Mouse (Mus musculus) limb, embryonic 14.5 days (tissue): ENCODE measurements around the gene Khdrbs1. TPM values are rescaled to one million over a fixed set of nuclear protein-coding genes. Genes with fewer than 3 reads are reported as not detected.

Experiments used
- ATAC-seq: fragments of 200-750 bp; cut with Nextera tagmentation; 2 replicates; pipeline ENCODE4 v1.8.0; 2017; ENCODE audit warnings: low read depth, moderate number of reproducible peaks, moderate TSS enrichment; ENCODE audit not compliant: low FRiP score
- DNase-seq: peaks from one replicate; pipeline ENCODE4 v3.0.0-alpha.2; 2015; ENCODE audit warnings: low spot score
- H3K27ac ChIP-seq: fragments of 300-500 bp; sonication (generic); replicated peaks from 2 replicates; pipeline ENCODE4 v1.5.1; 2014; ENCODE audit warnings: low read depth, mild to moderate bottlenecking, low read length, moderate library complexity, mixed read lengths
- H3K27me3 ChIP-seq: fragments of 300-500 bp; sonication (generic); 2 replicates; pipeline ENCODE4 v1.6.1; 2014; ENCODE audit warnings: low read length, mixed read lengths; ENCODE audit not compliant: control insufficient read depth, insufficient read depth
- H3K36me3 ChIP-seq: fragments of 300-500 bp; sonication (generic); 2 replicates; pipeline ENCODE4 v1.6.1; 2014; ENCODE audit warnings: mild to moderate bottlenecking, low read length, moderate library complexity, mixed read lengths; ENCODE audit not compliant: control insufficient read depth, insufficient read depth
- H3K4me1 ChIP-seq: fragments of 300-500 bp; sonication (generic); 2 replicates; pipeline ENCODE4 v1.6.1; 2014; ENCODE audit warnings: antibody characterized with exemption, low read length, mixed read lengths; ENCODE audit not compliant: control insufficient read depth, insufficient read depth
- H3K4me2 ChIP-seq: fragments of 300-500 bp; sonication (generic); replicated peaks from 2 replicates; pipeline ENCODE4 v1.6.1; 2014; ENCODE audit warnings: low read depth, mild to moderate bottlenecking, low read length, moderate library complexity; ENCODE audit not compliant: severe bottlenecking
- H3K4me3 ChIP-seq: fragments of 300-500 bp; sonication (generic); replicated peaks from 2 replicates; pipeline ENCODE4 v1.5.1; 2014; ENCODE audit warnings: low read length
- H3K9ac ChIP-seq: fragments of 300-500 bp; sonication (generic); 2 replicates; pipeline ENCODE4 v1.6.1; 2014; ENCODE audit warnings: mild to moderate bottlenecking, low read depth, low read length, moderate library complexity; ENCODE audit not compliant: severe bottlenecking
- H3K9me3 ChIP-seq: fragments of 300-500 bp; sonication (generic); 2 replicates; pipeline ENCODE4 v1.6.1; 2016; ENCODE audit warnings: low read length; ENCODE audit not compliant: control insufficient read depth
- POLR2A ChIP-seq: fragments of 200-500 bp; IDR thresholded peaks from 2 replicates; pipeline ENCODE4 v1.8.0; 2012; ENCODE audit warnings: inconsistent platforms, mild to moderate bottlenecking, moderate library complexity, borderline replicate concordance; ENCODE audit not compliant: insufficient read depth, insufficient read length; ENCODE audit errors: extremely low read depth
- WGBS: fragments of 180-500 bp; shearing (Covaris S2); extraction: QIAGEN DNeasy Blood & Tissue Kit; methylation state at CpG from one replicate; pipeline ENCODE4 v1.1.7; 2014; 5-methylcytosine and 5-hydroxymethylcytosine counted together
- polyA plus RNA-seq, 2 experiments: library from polyadenylated mRNA; depleted of rRNA in 1 of 2; stranded (reverse) in 1 of 2; unstranded in 1 of 2; fragments of >200 nt; fragmentation: Nextera tagmentation in 1 of 2; extraction: Ambion mirVana in 1 of 2; gene quantifications; 2 replicates each; pipeline versions ENCODE4 v1.2.1 to v1.2.3; 2012 to 2014

Gene Khdrbs1
- 96.6 and 97.6 TPM in 2 replicates for polyA plus RNA-seq (2012; rRNA removed)
- polyA plus RNA-seq (2014; fragmentation: Nextera tagmentation; extraction: Ambion mirVana), result 107 and 122 TPM in 2 replicates

DNA sequence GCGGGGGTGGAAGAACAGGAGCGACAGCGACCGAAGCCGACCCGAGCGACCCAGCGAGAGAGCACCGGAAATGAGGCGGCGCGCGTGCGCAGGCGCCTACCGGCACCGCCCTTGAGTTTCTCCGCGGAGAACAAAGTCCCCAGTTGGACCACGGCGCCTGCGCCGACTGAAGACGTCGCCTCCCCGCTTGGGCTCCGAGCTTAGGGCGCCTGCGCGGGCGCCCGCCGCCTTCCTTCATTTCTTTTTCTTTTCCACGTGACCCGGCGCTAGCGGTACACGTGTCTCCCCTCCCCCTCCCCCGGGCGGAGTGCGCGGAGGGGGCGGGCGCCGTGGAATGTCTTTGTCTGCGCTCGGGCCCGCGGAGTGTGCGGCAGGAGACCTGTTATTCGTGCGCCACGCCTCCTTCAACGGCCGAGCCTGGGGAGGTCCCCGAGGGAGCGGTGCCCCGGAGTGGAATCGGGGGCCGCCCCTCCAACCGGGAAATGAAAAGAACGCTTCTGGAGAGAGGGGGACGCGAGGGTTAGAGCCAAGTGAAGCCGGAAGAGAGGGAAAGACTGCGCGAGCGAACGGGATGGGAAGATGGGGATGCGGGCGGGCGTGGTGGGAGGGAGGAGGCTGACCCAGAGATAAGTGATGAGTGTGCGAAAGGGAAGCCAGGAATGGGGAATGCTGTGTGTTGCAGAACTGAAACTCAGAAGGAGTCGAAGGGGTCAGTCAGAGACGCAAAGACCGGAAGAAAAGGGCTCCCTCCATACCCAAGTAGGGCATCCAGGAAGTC, at the start of gene Khdrbs1:
Gene Khdrbs1 (minus strand): TSS at position 72 of the 778 bp plus-strand sequence.
- TF ChIP-seq POLR2A, result peak; percentile 76; the same call in 1 of the 2 replicates
- Histone ChIP-seq H3K4me1 (peaks cover 17% of the 10 kb centered on the region), H3K4me2 (peak within 1 kb of the TSS; percentile 71), H3K27ac (peak within 1 kb of the TSS; percentile 99), H3K36me3 (peaks cover 6% of the 10 kb centered on the region), H3K4me3 (peak within 1 kb of the TSS; percentile 99), H3K9ac (peak within 1 kb of the TSS; percentile 99), H3K27me3 (no peaks in the 10 kb centered on the region), H3K9me3 (no peaks in the 10 kb centered on the region)
- peak; percentile 98 for DNase-seq
- peak; percentile 94 for ATAC-seq
- under 1% methylated on average over 70 of the region's 76 CpGs for WGBS

DNA sequence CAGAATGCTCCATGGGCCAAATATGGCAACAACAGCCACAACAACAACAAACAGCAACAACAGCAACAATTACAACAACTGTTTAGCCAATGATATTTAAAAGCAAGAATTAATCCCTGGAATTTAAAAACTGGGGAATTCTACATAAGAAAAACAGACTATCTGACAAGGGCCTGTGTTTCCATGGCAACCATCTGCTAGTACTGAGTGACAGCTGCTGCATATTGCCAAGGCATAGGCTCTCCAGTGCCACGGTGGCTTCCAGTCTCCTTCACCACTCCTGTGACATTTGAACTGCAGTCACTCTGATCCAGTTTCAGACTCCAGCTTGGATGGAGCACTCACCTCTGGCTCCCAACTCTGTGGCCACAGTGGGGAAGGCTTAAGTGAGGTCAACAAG, 49.3 kb upstream of the Khdrbs1 start:
- Histone ChIP-seq H3K4me3 (no peak overlapping the region), H3K27me3 (no peaks in the 10 kb centered on the region), H3K9me3 (no peaks in the 10 kb centered on the region), H3K36me3 (no peaks in the 10 kb centered on the region), H3K4me2 (no peak overlapping the region), H3K27ac (no peak overlapping the region), H3K4me1 (peaks cover 26% of the 10 kb centered on the region), H3K9ac (no peak overlapping the region)
- TF ChIP-seq POLR2A, result no peak
- DNase-seq (peak; percentile 33), ATAC-seq (no peak)
- 13% methylated on average over 1 of the region's 1 CpGs for WGBS

DNA sequence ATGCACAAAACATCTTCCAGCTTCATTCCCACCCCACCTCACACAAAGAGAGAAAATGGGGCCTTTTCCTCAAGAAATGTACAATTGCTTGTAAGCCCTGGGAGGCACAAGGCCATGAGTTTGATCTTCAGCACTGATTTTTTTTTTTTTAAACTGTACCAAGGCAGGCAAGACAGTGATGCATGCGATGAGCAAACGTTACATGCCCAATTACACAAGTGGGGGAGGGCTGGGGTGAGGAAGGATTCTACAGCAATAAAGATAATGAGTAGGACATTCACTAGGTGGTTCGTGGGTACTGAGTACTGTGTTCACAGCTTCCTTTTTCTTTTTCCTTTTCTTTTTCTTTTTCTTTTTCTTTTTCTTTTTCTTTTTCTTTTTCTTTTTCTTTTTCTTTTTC, 48.4 kb upstream of the Khdrbs1 start:
- no peak for ATAC-seq
- no peak overlapping the region for H3K4me3 ChIP-seq
- no peak overlapping the region for H3K4me2 ChIP-seq
- H3K4me1 ChIP-seq, result peaks cover 17% of the 10 kb centered on the region
- H3K27ac ChIP-seq, result no peak overlapping the region
- H3K36me3 ChIP-seq, result no peaks in the 10 kb centered on the region
- H3K9me3 ChIP-seq, result no peaks in the 10 kb centered on the region
- no peak overlapping the region for H3K9ac ChIP-seq
- no peak for TF ChIP-seq POLR2A
- no peak for DNase-seq
- WGBS, result 62% methylated on average over 3 of the region's 3 CpGs
- no peaks in the 10 kb centered on the region for H3K27me3 ChIP-seq

DNA sequence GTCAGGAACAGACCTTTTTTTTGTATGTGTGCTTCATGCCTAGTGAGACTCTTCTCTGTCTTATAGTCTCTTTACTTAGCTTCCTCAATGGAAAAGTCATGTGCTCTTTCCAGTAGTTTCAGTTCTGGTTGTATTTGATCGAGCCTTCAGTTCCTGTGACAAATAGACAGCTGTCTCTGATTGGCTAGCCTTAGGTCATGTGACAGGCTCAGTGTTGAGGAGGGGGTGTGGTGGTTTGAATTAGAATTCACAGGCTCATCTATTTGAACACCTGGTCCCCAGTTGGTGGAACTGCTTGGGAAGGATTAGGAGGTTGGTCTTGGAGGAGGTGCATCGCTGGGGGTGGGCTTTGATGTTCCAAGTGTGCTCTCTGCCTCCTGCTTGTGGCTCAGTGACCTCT, 47.5 kb upstream of the Khdrbs1 start:
- WGBS, result 89% methylated on average over 2 of the region's 2 CpGs
- H3K9ac ChIP-seq, result no peak overlapping the region
- no peak overlapping the region for H3K4me2 ChIP-seq
- no peak overlapping the region for H3K27ac ChIP-seq
- H3K27me3 ChIP-seq, result no peaks in the 10 kb centered on the region
- no peaks in the 10 kb centered on the region for H3K9me3 ChIP-seq
- peaks cover 9% of the 10 kb centered on the region for H3K4me1 ChIP-seq
- H3K36me3 ChIP-seq, result no peaks in the 10 kb centered on the region
- DNase-seq, result no peak
- H3K4me3 ChIP-seq, result no peak overlapping the region
- TF ChIP-seq POLR2A, result no peak
- ATAC-seq, result no peak

DNA sequence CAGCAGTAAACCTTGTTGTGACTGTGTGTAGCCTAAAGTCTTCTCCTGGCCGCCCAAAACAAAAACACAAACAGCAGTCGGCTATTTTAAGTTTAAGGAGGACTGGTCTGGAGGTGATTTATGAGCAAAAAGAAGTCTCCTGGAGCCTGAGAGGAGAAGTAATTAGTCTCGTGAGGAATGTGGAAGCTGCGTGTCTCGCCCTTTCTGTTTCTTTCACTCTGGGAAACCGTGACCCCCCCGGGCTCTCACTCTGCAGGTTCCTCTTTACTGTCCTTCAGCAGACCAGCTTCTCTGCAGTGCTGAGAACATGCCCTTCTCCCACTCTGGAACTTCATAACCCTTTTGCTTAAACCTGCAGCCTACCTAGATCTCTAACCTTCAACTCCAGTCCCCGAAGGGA, 46.6 kb upstream of the Khdrbs1 start:
- ATAC-seq (no peak), DNase-seq (no peak)
- no peak overlapping the region for H3K9ac ChIP-seq
- TF ChIP-seq POLR2A, result no peak
- no peaks in the 10 kb centered on the region for H3K27me3 ChIP-seq
- H3K4me1 ChIP-seq, result 0 out of 2 replicates have a peak, but pooled peaks cover 3% of the 10 kb centered on the region
- H3K4me3 ChIP-seq, result no peak overlapping the region
- H3K9me3 ChIP-seq, result no peaks in the 10 kb centered on the region
- WGBS, result 15% methylated on average over 8 of the region's 8 CpGs
- no peak overlapping the region for H3K27ac ChIP-seq
- no peaks in the 10 kb centered on the region for H3K36me3 ChIP-seq
- H3K4me2 ChIP-seq, result no peak overlapping the region

DNA sequence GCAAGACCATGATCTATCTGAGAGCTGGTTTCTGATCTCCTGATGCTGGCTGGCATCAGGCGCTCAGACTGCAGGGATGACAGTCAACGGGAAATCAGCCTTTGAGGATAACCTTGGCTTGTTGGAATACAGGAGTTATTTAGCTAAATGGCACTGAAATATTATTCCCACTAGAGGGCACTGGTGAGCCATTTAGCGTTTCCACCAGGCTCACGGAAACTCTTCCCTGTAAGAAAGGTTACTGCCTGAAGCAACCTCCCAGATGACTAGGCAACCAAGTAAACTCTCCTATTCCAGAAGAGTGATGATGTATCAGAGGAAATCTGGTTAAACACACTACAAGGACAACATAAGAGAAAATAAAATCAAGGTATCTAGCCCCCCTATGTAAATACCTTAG, 43.1 kb upstream of the Khdrbs1 start:
- Histone ChIP-seq H3K4me2 (no peak overlapping the region), H3K4me1 (peaks cover 7% of the 10 kb centered on the region; the same call in 1 of the 2 replicates), H3K9ac (no peak overlapping the region), H3K9me3 (no peaks in the 10 kb centered on the region), H3K27me3 (no peaks in the 10 kb centered on the region), H3K4me3 (no peak overlapping the region), H3K36me3 (no peaks in the 10 kb centered on the region), H3K27ac (no peak overlapping the region)
- DNase-seq (peak; percentile 93), ATAC-seq (no peak)
- no peak for TF ChIP-seq POLR2A
- 2% methylated on average over 4 of the region's 4 CpGs for WGBS
